Mouse (Mus musculus) lung, adult 2 months (tissue): Measurements from ENCODE around the gene Ralb.

Experiments used
- CTCF ChIP-seq: fragments of 200-500 bp; IDR thresholded peaks from 2 replicates; pipeline ENCODE4 v1.5.1; 2011; ENCODE audit warnings: mild to moderate bottlenecking, low read length, control low read depth; ENCODE audit not compliant: insufficient read depth
- POLR2A ChIP-seq: fragments of 200-500 bp; IDR thresholded peaks from 2 replicates; pipeline ENCODE4 v1.6.1; 2011; ENCODE audit warnings: low read depth, mild to moderate bottlenecking, control low read depth, low read length, borderline replicate concordance; ENCODE audit errors: extremely low read depth

GRCm38 (mm10) chr1:119420984-119421575 lies 83.5 kb downstream of the Ralb start:
- no peak for TF ChIP-seq CTCF
- TF ChIP-seq POLR2A: no peak
